Mouse (Mus musculus) midbrain, embryonic 11.5 days (tissue): ENCODE measurements at regions not wholly inside any gene's neighbourhood (a gene's known extent, or its start where the extent isn't known, plus 50 kb on each side); places are given as distances from the start of the nearest gene placed in this dataset.

Source experiments
- ATAC-seq: fragments of 200-750 bp; cut with Nextera tagmentation; 2 replicates; pipeline ENCODE4 v1.8.0; 2017; ENCODE audit warnings: moderate TSS enrichment, moderate library complexity; ENCODE audit not compliant: low FRiP score
- DNase-seq: peaks from one replicate; pipeline ENCODE4 v3.0.0; 2015; ENCODE audit warnings: low spot score; ENCODE audit errors: missing footprints
- H3K27ac ChIP-seq: fragments of 300-500 bp; sonication (generic); 2 replicates; pipeline ENCODE4 v1.5.1; 2014; ENCODE audit warnings: low read depth, low read length
- H3K27me3 ChIP-seq: fragments of 300-500 bp; sonication (generic); 2 replicates; pipeline ENCODE4 v1.6.1; 2014; ENCODE audit warnings: mild to moderate bottlenecking, low read length, moderate library complexity, mixed read lengths; ENCODE audit not compliant: control insufficient read depth, insufficient read depth
- H3K36me3 ChIP-seq: fragments of 300-500 bp; sonication (generic); 2 replicates; pipeline ENCODE4 v1.6.1; 2014; ENCODE audit warnings: mild to moderate bottlenecking, low read length, moderate library complexity, mixed read lengths; ENCODE audit not compliant: control insufficient read depth, insufficient read depth
- H3K4me1 ChIP-seq: fragments of 300-500 bp; sonication (generic); 2 replicates; pipeline ENCODE4 v1.6.1; 2014; ENCODE audit warnings: low read length; ENCODE audit not compliant: control insufficient read depth, insufficient read depth
- H3K4me2 ChIP-seq: fragments of 300-500 bp; sonication (generic); 2 replicates; pipeline ENCODE4 v1.6.1; 2014; ENCODE audit warnings: mild to moderate bottlenecking, moderate library complexity
- H3K4me3 ChIP-seq: fragments of 300-500 bp; sonication (generic); 2 replicates; pipeline ENCODE4 v1.5.1; 2014; ENCODE audit warnings: low read depth, low read length
- H3K9ac ChIP-seq: fragments of 300-500 bp; sonication (generic); 2 replicates; pipeline ENCODE4 v1.6.1; 2014; ENCODE audit warnings: low read length
- H3K9me3 ChIP-seq: fragments of 300-500 bp; sonication (generic); 2 replicates; pipeline ENCODE4 v1.6.1; 2016; ENCODE audit warnings: low read length; ENCODE audit not compliant: control insufficient read depth
- WGBS: fragments of 180-500 bp; shearing (Covaris S2); extraction: QIAGEN DNeasy Blood & Tissue Kit; methylation state at CpG from one replicate; pipeline ENCODE4 v1.1.7; 2014; 5-methylcytosine and 5-hydroxymethylcytosine counted together

DNA sequence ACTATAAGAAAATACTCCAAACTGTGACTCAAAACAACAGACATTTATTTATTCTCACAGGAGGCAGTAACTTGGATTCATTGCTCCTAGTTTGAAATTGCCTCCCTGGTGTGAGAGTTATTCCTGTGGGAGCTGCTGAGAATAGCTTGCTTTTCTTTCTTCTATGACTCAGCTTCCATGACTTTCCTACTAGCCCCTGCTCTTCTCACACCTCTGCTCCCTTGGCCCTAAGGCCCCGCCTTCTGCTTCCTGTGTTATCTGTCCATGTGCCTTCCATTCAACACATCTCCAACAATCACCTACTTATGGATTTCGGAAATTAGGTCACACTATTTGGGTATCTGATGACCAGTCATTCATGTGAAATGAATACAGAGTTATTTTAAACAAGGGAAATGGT, 865.6 kb downstream of the Jrkl start:
- ATAC-seq: no peak
- no peak overlapping the region for H3K4me2 ChIP-seq

DNA sequence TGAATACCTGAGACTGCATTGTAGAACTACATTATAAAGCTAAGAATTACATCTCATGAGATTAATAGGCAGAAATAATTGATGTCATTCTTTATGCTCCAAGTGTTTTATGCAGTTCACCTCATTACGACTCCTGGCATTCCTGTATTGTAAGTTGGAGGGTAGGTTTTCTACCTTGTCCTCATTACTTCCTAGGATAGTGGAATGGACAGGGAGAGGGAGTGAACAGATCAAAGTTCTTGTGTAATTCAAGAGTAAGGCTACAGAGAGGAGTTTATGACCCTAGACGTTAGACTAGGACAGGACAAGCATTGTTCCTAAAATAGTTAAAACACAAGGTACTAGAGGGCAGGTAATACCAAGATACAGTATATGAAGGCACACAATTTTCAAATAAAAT, 901.3 kb downstream of the Jrkl start:
- ATAC-seq (no peak), DNase-seq (no peak)
- H3K4me3 ChIP-seq: no peak overlapping the region
- H3K4me1 ChIP-seq: no peaks in the 10 kb centered on the region
- no peaks in the 10 kb centered on the region for H3K36me3 ChIP-seq
- 86% methylated on average over 2 of the region's 2 CpGs for WGBS
- H3K9me3 ChIP-seq: no peaks in the 10 kb centered on the region
- H3K9ac ChIP-seq: no peak overlapping the region
- no peak overlapping the region for H3K27ac ChIP-seq
- H3K4me2 ChIP-seq: no peak overlapping the region
- no peaks in the 10 kb centered on the region for H3K27me3 ChIP-seq

More for the DNA sequence above, 865.6 kb downstream of the Jrkl start:
- 72% methylated on average over 2 of the region's 2 CpGs for WGBS
- H3K4me3 ChIP-seq: no peak overlapping the region
- no peak for DNase-seq
- H3K4me1 ChIP-seq: no peaks in the 10 kb centered on the region
- H3K36me3 ChIP-seq: no peaks in the 10 kb centered on the region
- no peaks in the 10 kb centered on the region for H3K27me3 ChIP-seq
- H3K9ac ChIP-seq: no peak overlapping the region
- H3K27ac ChIP-seq: no peak overlapping the region
- H3K9me3 ChIP-seq: no peaks in the 10 kb centered on the region

DNA sequence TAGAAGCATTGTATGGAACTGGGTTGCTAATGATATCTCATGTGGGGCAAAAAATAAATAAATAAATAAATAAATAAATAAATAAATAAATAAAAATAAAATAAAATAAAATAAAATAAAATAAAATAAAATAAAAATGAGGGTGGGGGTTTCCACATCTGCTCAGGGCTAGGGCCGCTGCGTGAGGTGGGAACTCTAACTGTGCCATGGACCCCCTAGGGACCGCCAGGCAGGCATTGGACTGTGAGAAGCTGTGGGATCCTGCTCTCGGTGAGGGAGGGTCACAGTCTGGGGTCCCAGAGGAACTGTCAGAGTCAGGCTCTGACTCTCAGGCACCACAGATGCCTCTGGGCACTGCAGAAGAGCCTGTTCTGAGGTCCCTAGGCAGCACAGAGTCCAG, 904.2 kb downstream of the Jrkl start:
- ATAC-seq: no peak
- H3K36me3 ChIP-seq: no peaks in the 10 kb centered on the region
- H3K27ac ChIP-seq: no peak overlapping the region
- no peak overlapping the region for H3K4me2 ChIP-seq
- no peak for DNase-seq
- whole genome bisulfite sequencing: 87% methylated on average over 4 of the region's 4 CpGs
- H3K4me1 ChIP-seq: no peaks in the 10 kb centered on the region
- H3K9ac ChIP-seq: no peak overlapping the region
- no peaks in the 10 kb centered on the region for H3K27me3 ChIP-seq
- H3K4me3 ChIP-seq: no peak overlapping the region
- H3K9me3 ChIP-seq: no peaks in the 10 kb centered on the region

DNA sequence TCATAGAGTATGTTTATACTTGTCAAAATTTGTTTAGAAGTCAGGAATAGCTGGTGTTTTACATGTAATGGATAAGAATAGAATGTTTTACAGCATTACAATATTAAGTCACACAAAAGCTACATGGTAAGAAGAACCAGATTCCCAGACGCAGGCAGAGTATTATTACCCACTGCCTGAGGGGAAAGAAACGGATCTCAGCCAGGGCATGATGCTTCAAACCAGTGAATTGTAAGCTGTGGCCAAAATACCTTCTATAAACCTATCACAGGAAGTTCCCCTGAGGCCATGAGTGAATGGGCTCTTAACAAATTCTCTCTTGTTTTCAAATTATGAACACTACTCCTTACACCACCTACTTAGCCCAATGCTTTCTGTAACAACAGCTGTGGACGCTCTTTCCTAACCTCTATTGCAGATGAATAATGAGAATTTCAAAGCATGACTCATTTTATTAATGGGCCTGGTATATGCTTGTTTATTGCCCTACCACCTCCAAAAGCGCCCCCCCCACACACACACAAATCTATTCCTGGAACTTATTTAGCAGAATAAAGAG, 932.0 kb downstream of the Jrkl start:
- H3K27me3 ChIP-seq: no peaks in the 10 kb centered on the region

DNA sequence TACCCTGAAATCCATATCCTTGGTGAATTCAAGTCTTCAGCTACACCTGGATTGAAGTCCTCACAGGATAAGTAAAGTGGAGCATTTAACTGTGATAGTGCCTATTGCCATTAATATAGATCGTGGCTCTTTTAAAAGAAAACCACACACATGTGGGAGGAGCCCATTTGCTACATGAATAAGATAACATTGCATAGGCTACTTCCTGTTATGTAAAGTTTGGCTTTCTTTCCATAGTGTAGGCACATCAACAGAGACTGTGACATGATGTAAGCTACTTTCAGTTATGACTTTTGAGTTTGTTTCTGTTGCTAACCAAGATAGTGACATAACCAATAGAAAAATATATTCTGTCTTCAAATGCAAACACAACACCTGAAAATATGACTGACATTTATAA, 932.6 kb downstream of the Jrkl start:
- H3K9ac ChIP-seq: no peak overlapping the region
- WGBS: 79% methylated on average over 1 of the region's 1 CpGs
- DNase-seq (no peak), ATAC-seq (no peak)
- H3K27me3 ChIP-seq: no peaks in the 10 kb centered on the region
- H3K4me3 ChIP-seq: no peak overlapping the region
- no peaks in the 10 kb centered on the region for H3K9me3 ChIP-seq
- H3K27ac ChIP-seq: no peak overlapping the region
- H3K36me3 ChIP-seq: no peaks in the 10 kb centered on the region
- H3K4me1 ChIP-seq: no peaks in the 10 kb centered on the region
- no peak overlapping the region for H3K4me2 ChIP-seq

More for the DNA sequence above, 932.0 kb downstream of the Jrkl start:
- 86% methylated on average over 4 of the region's 4 CpGs for whole genome bisulfite sequencing
- no peaks in the 10 kb centered on the region for H3K36me3 ChIP-seq
- H3K4me2 ChIP-seq: no peak overlapping the region
- DNase-seq (no peak), ATAC-seq (no peak)
- H3K9me3 ChIP-seq: no peaks in the 10 kb centered on the region
- H3K9ac ChIP-seq: no peak overlapping the region
- H3K4me1 ChIP-seq: no peaks in the 10 kb centered on the region
- no peak overlapping the region for H3K4me3 ChIP-seq
- H3K27ac ChIP-seq: no peak overlapping the region
